Mouse (Mus musculus) embryonic facial prominence, embryonic 14.5 days (tissue): Measurements from ENCODE around the gene Hmgcr. TPM values are rescaled to one million over a fixed set of nuclear protein-coding genes. Genes with fewer than 3 reads are reported as not detected.

Experiments used
- ATAC-seq: fragments of 200-750 bp; cut with Nextera tagmentation; 2 replicates; pipeline ENCODE4 v1.8.0; 2017; ENCODE audit warnings: low read depth, moderate number of reproducible peaks, moderate TSS enrichment
- DNase-seq: peaks from one replicate; pipeline ENCODE4 v3.0.0-alpha.2; 2015; ENCODE audit warnings: low spot score
- H3K27ac ChIP-seq: fragments of 300-500 bp; sonication (generic); replicated peaks from 2 replicates; pipeline ENCODE4 v1.5.1; 2014; ENCODE audit warnings: low read depth, mild to moderate bottlenecking, low read length, moderate library complexity
- H3K27me3 ChIP-seq: fragments of 300-500 bp; sonication (generic); replicated peaks from 2 replicates; pipeline ENCODE4 v1.6.1; 2014; ENCODE audit warnings: low read length; ENCODE audit not compliant: control insufficient read depth, insufficient read depth
- H3K36me3 ChIP-seq: fragments of 300-500 bp; sonication (generic); 2 replicates; pipeline ENCODE4 v1.6.1; 2014; ENCODE audit warnings: low read length, mixed read lengths; ENCODE audit not compliant: control insufficient read depth, insufficient read depth
- H3K4me1 ChIP-seq: fragments of 300-500 bp; sonication (generic); 2 replicates; pipeline ENCODE4 v1.6.1; 2014; ENCODE audit warnings: antibody characterized with exemption, low read length; ENCODE audit not compliant: control insufficient read depth, insufficient read depth
- H3K4me2 ChIP-seq: fragments of 300-500 bp; sonication (generic); 2 replicates; pipeline ENCODE4 v1.6.1; 2014; ENCODE audit warnings: low read depth, mild to moderate bottlenecking, low read length, moderate library complexity, mixed read lengths
- H3K4me3 ChIP-seq: fragments of 300-500 bp; sonication (generic); 2 replicates; pipeline ENCODE4 v1.5.1; 2014; ENCODE audit warnings: low read depth, mild to moderate bottlenecking, low read length
- H3K9ac ChIP-seq: fragments of 300-500 bp; sonication (generic); 2 replicates; pipeline ENCODE4 v1.6.1; 2014; ENCODE audit warnings: low read depth, mild to moderate bottlenecking, low read length, moderate library complexity, mixed read lengths
- H3K9me3 ChIP-seq: fragments of 300-500 bp; sonication (generic); 2 replicates; pipeline ENCODE4 v1.6.1; 2016; ENCODE audit warnings: low read length; ENCODE audit not compliant: control insufficient read depth
- WGBS: fragments of 180-500 bp; shearing (Covaris S2); extraction: QIAGEN DNeasy Blood & Tissue Kit; methylation state at CpG from one replicate; pipeline ENCODE4 v1.1.7; 2014; 5-methylcytosine and 5-hydroxymethylcytosine counted together
- polyA plus RNA-seq: library from polyadenylated mRNA; unstranded; fragments of >200 nt; fragmentation: Nextera tagmentation; extraction: Ambion mirVana; gene quantifications from 2 replicates; pipeline ENCODE4 v1.2.1, GENCODE M21; 2014

The Hmgcr gene
- polyA plus RNA-seq, 1 experiment from 2014 or later, result 63.0 TPM

- H3K36me3 ChIP-seq, result peaks cover 94% of the 10 kb centered on the region
- WGBS, result 97% methylated on average over 1 of the region's 1 CpGs
Observed at GRCm38 (mm10) chr13:96656673-96657072, 14.1 kb downstream of the Hmgcr start.

GRCm38 (mm10) chr13:96653041-96653440, 17.7 kb downstream of the Hmgcr start:
- Histone ChIP-seq H3K4me2 (no peak overlapping the region), H3K4me3 (no peak overlapping the region), H3K9ac (no peak overlapping the region), H3K9me3 (no peaks in the 10 kb centered on the region), H3K27ac (no peak overlapping the region), H3K27me3 (no peaks in the 10 kb centered on the region), H3K4me1 (no peaks in the 10 kb centered on the region), H3K36me3 (peaks cover 96% of the 10 kb centered on the region)
- no peak for DNase-seq
- no peak for ATAC-seq
- WGBS, result 92% methylated on average over 9 of the region's 9 CpGs

More at GRCm38 (mm10) chr13:96656673-96657072, 14.1 kb downstream of the Hmgcr start:
- Histone ChIP-seq H3K9ac (no peak overlapping the region), H3K4me1 (no peaks in the 10 kb centered on the region), H3K4me3 (no peak overlapping the region), H3K4me2 (no peak overlapping the region), H3K9me3 (no peaks in the 10 kb centered on the region), H3K27me3 (no peaks in the 10 kb centered on the region), H3K27ac (no peak overlapping the region)
- DNase-seq (no peak), ATAC-seq (no peak)

GRCm38 (mm10) chr13:96645822-96646221, 24.9 kb downstream of the Hmgcr start:
- Histone ChIP-seq H3K27ac (no peak overlapping the region), H3K4me1 (no peaks in the 10 kb centered on the region), H3K36me3 (peaks cover 43% of the 10 kb centered on the region), H3K4me3 (no peak overlapping the region), H3K27me3 (no peaks in the 10 kb centered on the region), H3K9me3 (no peaks in the 10 kb centered on the region), H3K9ac (no peak overlapping the region), H3K4me2 (no peak overlapping the region)
- no peak for DNase-seq
- peak; percentile 34; the same call in 1 of the 2 replicates for ATAC-seq
- WGBS, result 60% methylated on average over 5 of the region's 5 CpGs

- H3K4me2 ChIP-seq, result no peak overlapping the region
- no peaks in the 10 kb centered on the region for H3K4me1 ChIP-seq
- no peak overlapping the region for H3K4me3 ChIP-seq
- ATAC-seq (no peak), DNase-seq (peak; percentile 11)
- no peak overlapping the region for H3K9ac ChIP-seq
- no peaks in the 10 kb centered on the region for H3K27me3 ChIP-seq
- H3K36me3 ChIP-seq, result peaks cover 40% of the 10 kb centered on the region
- H3K27ac ChIP-seq, result no peak overlapping the region
- 74% methylated on average over 2 of the region's 2 CpGs for WGBS
- H3K9me3 ChIP-seq, result no peaks in the 10 kb centered on the region
Observed at GRCm38 (mm10) chr13:96644168-96644567, 26.6 kb downstream of the Hmgcr start.

- 92% methylated on average over 4 of the region's 4 CpGs for WGBS
Observed at GRCm38 (mm10) chr13:96630396-96630795, 40.3 kb downstream of the Hmgcr start.

GRCm38 (mm10) chr13:96620891-96621290, 49.8 kb downstream of the Hmgcr start:
- H3K9me3 ChIP-seq, result no peaks in the 10 kb centered on the region
- no peaks in the 10 kb centered on the region for H3K4me1 ChIP-seq
- H3K27ac ChIP-seq, result no peak overlapping the region
- H3K9ac ChIP-seq, result no peak overlapping the region
- no peak overlapping the region for H3K4me2 ChIP-seq
- no peak overlapping the region for H3K4me3 ChIP-seq
- H3K36me3 ChIP-seq, result 0 out of 2 replicates have a peak, but pooled peaks cover 19% of the 10 kb centered on the region
- no peaks in the 10 kb centered on the region for H3K27me3 ChIP-seq
- no peak for ATAC-seq
- 44% methylated on average over 1 of the region's 1 CpGs for WGBS
- DNase-seq, result no peak

More at GRCm38 (mm10) chr13:96630396-96630795, 40.3 kb downstream of the Hmgcr start:
- H3K9ac ChIP-seq, result no peak overlapping the region
- H3K4me1 ChIP-seq, result no peaks in the 10 kb centered on the region
- DNase-seq, result no peak
- peaks cover 35% of the 10 kb centered on the region for H3K36me3 ChIP-seq
- no peak for ATAC-seq
- H3K4me3 ChIP-seq, result no peak overlapping the region
- H3K27me3 ChIP-seq, result no peaks in the 10 kb centered on the region
- H3K4me2 ChIP-seq, result no peak overlapping the region
- H3K9me3 ChIP-seq, result no peaks in the 10 kb centered on the region
- no peak overlapping the region for H3K27ac ChIP-seq

- Histone ChIP-seq H3K4me3 (no peak overlapping the region), H3K9me3 (no peaks in the 10 kb centered on the region), H3K36me3 (peaks cover 29% of the 10 kb centered on the region), H3K9ac (no peak overlapping the region), H3K4me1 (no peaks in the 10 kb centered on the region), H3K4me2 (no peak overlapping the region), H3K27me3 (no peaks in the 10 kb centered on the region), H3K27ac (no peak overlapping the region)
- ATAC-seq (no peak), DNase-seq (no peak)
- WGBS, result 88% methylated on average over 3 of the region's 3 CpGs
Observed at GRCm38 (mm10) chr13:96614615-96615014, 56.1 kb downstream of the Hmgcr start.

- ATAC-seq (no peak), DNase-seq (no peak)
- Histone ChIP-seq H3K27ac (no peak overlapping the region), H3K4me2 (no peak overlapping the region), H3K4me1 (no peaks in the 10 kb centered on the region), H3K4me3 (no peak overlapping the region), H3K36me3 (peaks cover 36% of the 10 kb centered on the region), H3K27me3 (no peaks in the 10 kb centered on the region), H3K9me3 (no peaks in the 10 kb centered on the region), H3K9ac (no peak overlapping the region)
- 95% methylated on average over 2 of the region's 2 CpGs for WGBS
Observed at GRCm38 (mm10) chr13:96604242-96604641, 66.5 kb downstream of the Hmgcr start.

- ATAC-seq (no peak), DNase-seq (no peak)
- WGBS, result 92% methylated on average over 9 of the region's 9 CpGs
- Histone ChIP-seq H3K4me3 (no peak overlapping the region), H3K4me2 (no peak overlapping the region), H3K9ac (no peak overlapping the region), H3K36me3 (peaks cover 18% of the 10 kb centered on the region), H3K27ac (no peak overlapping the region), H3K27me3 (no peaks in the 10 kb centered on the region), H3K9me3 (no peaks in the 10 kb centered on the region), H3K4me1 (no peaks in the 10 kb centered on the region)
Observed at GRCm38 (mm10) chr13:96599182-96599581, 71.6 kb downstream of the Hmgcr start.
